Mouse (Mus musculus) natural killer cell, adult 2 months (primary cell): Measurements from ENCODE around the gene Thnsl1.
A peak's percentile ranks its signal among the peaks of the same experiment; 100 is the strongest.
"Not testable (repeated sequence)": the region's sequence is repeated elsewhere in the genome, so short reads cannot be mapped to it uniquely, and the experiment has no call there.

Experiments
- DNase-seq, 2 experiments: peaks; one replicate each; pipeline ENCODE4 v3.0.0; 2022; ENCODE audit warnings: low spot score in 2 of 2

The Thnsl1 gene

GRCm38 (mm10) chr2:21236846-21237245 lies 31.3 kb downstream of the Thnsl1 start:
- DNase-seq: no peak

- DNase-seq: not testable (repeated sequence)
Observed at GRCm38 (mm10) chr2:21244104-21244503, 38.6 kb downstream of the Thnsl1 start.

GRCm38 (mm10) chr2:21244986-21245385 lies 39.5 kb downstream of the Thnsl1 start:
- no peak for DNase-seq

GRCm38 (mm10) chr2:21245477-21246102 lies 40.1 kb downstream of the Thnsl1 start:
- no peak for DNase-seq

- no peak for DNase-seq
Observed at GRCm38 (mm10) chr2:21253644-21254043, 48.1 kb downstream of the Thnsl1 start.

GRCm38 (mm10) chr2:21254308-21254707 lies 48.8 kb downstream of the Thnsl1 start:
- no peak for DNase-seq

- DNase-seq: no peak
Observed at GRCm38 (mm10) chr2:21258281-21258680, 52.8 kb downstream of the Thnsl1 start.

- DNase-seq: no peak
Observed at GRCm38 (mm10) chr2:21259081-21259480, 53.6 kb downstream of the Thnsl1 start.

- no peak for DNase-seq
Observed at GRCm38 (mm10) chr2:21260060-21260459, 54.5 kb downstream of the Thnsl1 start.

- peak in 1 of 2 experiments; percentile 34 for DNase-seq
Observed at GRCm38 (mm10) chr2:21261370-21262006, 56.0 kb downstream of the Thnsl1 start.

- no peak for DNase-seq
Observed at GRCm38 (mm10) chr2:21264031-21264430, 58.5 kb downstream of the Thnsl1 start.
